Mouse (Mus musculus) cerebellum, adult 11 months (tissue): ENCODE measurements around the gene Arl4a.
A peak's percentile ranks its signal among the peaks of the same experiment; 100 is the strongest.

Experiments used
- DNase-seq: peaks from one replicate; pipeline ENCODE4 v3.0.0; 2022

Arl4a gene

GRCm38 (mm10) chr12:39956396-39956795 lies 81.4 kb downstream of the Arl4a start:
- peak; percentile 15 for DNase-seq
